Mouse (Mus musculus) urinary bladder, postnatal 25 days (tissue): ENCODE results near the gene Gm10024.
"Not testable (repeated sequence)": the region's sequence is repeated elsewhere in the genome, so short reads cannot be mapped to it uniquely, and the experiment has no call there.

Experiments
- DNase-seq: peaks from one replicate; pipeline ENCODE4 v3.0.0; 2022; ENCODE audit warnings: low spot score

The Gm10024 gene

DNA sequence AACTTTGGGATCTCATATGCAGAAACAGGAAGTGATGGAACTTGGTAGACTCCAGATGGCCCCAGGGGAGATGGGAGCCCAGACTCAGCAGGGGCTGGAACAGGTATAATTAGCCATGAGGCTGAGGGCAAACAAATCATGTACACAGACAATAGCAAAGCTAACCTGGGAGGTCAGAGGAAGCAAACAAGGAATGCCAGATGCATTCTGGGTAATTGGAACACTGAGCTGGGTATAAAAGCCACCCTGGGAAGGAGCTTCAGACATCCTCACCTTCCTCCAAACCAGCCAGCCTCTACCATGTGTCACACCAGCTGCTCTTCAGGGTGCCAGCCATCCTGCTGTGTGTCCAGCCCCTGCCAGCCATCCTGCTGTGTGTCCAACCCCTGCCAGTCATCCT lies at the start of gene Gm10024:
Gene Gm10024 (plus strand): TSS at position 301 of the 400 bp plus-strand sequence.
- DNase-seq: not testable (repeated sequence)

GRCm38 (mm10) chr10:77663949-77664665 lies 47.1 kb upstream of the Gm10024 start:
- no peak for DNase-seq

DNA sequence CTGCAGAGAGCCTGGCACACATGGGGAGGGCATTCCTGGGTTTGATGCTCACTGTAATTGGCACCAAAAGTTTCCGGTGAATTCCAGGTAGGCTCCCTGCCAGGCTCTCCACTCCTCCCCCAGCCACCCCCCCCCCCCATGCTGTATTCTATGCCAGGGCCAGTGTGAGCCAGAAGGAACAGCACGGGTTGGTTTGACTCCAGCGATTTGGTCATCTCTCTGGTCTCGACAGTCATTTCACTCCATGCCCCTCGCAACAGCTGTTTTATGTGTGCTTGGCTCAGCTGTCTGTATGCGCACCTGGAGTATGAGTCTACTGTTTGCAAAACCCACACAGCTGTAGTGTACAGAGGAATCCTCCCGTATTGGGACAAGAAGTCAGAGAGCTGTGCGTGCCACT lies 44.9 kb upstream of the Gm10024 start:
- no peak for DNase-seq

GRCm38 (mm10) chr10:77667402-77667801 lies 43.9 kb upstream of the Gm10024 start:
- DNase-seq: no peak

DNA sequence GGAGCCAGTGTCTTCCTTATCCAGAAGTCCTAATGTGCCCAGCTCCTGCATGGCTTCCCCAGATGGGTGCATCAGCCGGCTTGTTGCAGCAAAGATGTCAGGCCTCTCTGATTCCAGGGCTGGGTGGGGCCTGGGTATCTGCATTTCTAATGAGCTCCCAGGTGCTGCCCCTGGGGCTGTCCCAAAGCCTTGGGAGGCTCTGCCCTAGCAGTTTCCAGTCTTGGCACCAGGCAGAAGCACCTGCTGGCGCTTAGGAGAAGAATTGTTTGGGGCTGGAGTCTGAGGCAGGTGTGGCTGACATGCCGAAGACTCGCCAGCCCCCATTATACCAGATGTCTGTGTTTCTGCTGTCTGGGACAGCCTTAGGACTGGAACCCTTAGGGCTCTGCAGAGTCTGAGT lies 40.5 kb upstream of the Gm10024 start:
- DNase-seq: no peak

- DNase-seq: no peak
Observed at GRCm38 (mm10) chr10:77671519-77671918, 39.7 kb upstream of the Gm10024 start.

GRCm38 (mm10) chr10:77673765-77674164 lies 37.5 kb upstream of the Gm10024 start:
- no peak for DNase-seq

GRCm38 (mm10) chr10:77677562-77677961 lies 33.7 kb upstream of the Gm10024 start:
- DNase-seq: no peak

GRCm38 (mm10) chr10:77682994-77683393 lies 28.3 kb upstream of the Gm10024 start:
- no peak for DNase-seq

DNA sequence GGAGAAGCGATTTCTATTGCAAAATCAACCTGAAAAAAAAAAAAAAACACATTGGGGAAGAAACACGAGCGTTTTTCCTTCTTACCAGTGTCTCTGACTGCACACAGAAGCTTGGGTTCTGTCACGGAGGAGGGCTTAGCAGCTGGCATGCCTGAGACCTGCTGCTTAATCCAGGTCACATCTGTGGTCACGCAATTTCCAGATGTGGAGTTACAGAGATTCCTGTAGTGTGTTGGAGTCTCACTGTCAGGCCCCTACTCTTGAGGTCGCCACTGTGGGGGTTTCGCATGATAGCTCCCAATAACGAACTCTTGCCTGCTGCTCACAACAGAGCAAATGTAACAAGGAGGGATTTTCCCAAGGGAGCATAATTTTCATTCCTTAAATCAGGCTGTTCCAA lies 27.1 kb upstream of the Gm10024 start:
- no peak for DNase-seq

GRCm38 (mm10) chr10:77685895-77686664 lies 25.2 kb upstream of the Gm10024 start, which contains the start of gene Tspear:
TSS of gene Tspear (plus strand) at chr10:77686569.
- DNase-seq: no peak

DNA sequence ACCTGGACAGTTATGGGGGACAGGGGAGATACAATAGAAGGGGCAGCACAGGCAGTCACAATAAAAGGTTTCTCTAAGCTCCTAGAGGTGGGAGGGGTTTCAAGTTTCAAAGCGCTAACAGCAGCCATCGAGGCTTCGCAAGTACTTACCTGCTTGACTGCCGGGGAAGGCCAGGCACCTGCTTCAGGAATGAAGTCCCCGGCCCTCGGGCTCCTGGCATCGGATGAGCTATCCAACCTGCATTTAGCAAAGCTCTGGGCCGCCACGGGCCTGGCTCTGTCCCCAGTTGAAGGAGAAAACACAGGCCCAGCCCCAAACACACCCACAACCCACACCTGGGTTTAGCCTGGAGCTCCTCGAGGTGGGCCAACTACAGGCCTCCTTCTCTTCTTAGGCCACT lies 24.2 kb upstream of the Gm10024 start:
- DNase-seq: no peak

DNA sequence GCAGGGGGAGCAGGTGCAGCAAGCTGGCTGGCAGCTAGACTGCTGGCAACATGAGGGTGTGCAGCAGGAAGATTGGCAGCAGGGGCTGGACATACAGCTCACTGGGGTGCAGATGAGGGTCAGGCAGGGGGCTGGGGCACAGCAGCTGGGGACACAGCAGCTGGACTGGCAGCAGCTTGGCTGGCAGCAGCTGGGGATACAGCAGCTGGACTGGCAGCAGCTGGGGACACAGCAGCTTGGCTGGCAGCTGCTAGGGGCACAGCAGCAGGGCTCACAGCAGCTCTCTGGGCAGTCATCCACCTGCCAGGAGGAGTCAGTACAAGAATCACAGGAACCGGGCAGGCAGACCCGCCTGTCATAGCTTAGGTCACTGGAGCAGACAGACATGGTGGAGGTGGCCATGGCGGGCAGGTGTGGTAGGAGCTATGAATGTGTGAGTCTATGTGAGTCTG lies 20.9 kb upstream of the Gm10024 start, which contains the start of gene Gm19402:
Gene Gm19402 (minus strand): TSS at position 402 of the 452 bp plus-strand sequence.
- DNase-seq: not testable (repeated sequence)

- DNase-seq: no peak
Observed at GRCm38 (mm10) chr10:77697133-77697532, 14.1 kb upstream of the Gm10024 start, which contains the start of gene Gm9508. TSS of gene Gm9508 (minus strand) at chr10:77697233.

DNA sequence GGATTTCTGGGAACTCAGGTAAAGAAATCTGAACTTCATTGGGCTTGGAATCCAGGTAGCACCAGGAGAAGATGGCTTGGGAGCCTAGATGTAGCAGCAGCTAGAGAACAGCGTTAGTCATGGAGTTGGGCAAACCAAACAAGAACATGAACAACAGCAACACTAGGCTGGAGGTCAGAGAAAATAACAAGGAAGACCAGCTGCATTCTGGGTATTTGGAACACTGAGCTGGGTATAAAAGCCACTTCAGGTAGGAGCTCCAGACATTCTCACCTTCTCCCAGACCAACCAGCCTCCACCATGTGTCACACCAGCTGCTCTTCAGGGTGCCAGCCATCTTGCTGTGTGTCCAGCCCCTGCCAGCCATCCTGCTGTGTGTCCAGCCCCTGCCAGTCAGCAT lies 4.9 kb upstream of the Gm10024 start, which contains the start of gene Gm10272:
Gene Gm10272 (plus strand): TSS at position 301 of the 400 bp plus-strand sequence.
- DNase-seq: no peak

DNA sequence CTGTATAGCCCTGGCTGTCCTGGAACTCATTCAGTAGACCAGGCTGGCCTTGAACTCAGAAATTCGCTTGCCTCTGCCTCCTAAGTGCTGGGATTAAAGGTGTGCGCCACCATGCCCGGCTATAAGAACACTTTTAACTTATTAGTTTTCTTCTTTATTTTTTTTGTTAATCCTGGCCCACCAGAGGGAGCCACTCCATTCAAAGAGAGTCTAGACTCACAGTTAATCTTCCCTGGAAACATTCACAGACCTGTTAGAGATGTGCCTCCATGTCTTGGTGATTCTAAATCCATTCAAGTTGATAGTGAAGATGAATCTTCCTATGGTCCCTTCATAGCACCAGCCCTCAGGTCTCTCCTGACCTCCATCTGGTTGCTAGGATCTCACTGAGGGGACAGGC lies 1.4 kb upstream of the Gm10024 start:
- no peak for DNase-seq

- DNase-seq: no peak
Observed at GRCm38 (mm10) chr10:77713734-77714133, 2.5 kb downstream of the Gm10024 start.

GRCm38 (mm10) chr10:77715507-77715906 lies 4.2 kb downstream of the Gm10024 start, which contains the start of gene Gm10142:
TSS of gene Gm10142 (plus strand) at chr10:77715807.
- no peak for DNase-seq

- not testable (repeated sequence) for DNase-seq
Observed at GRCm38 (mm10) chr10:77720299-77720698, 9.0 kb downstream of the Gm10024 start, which contains the start of gene Krtap12-1. TSS of gene Krtap12-1 (plus strand) at chr10:77720599.

DNA sequence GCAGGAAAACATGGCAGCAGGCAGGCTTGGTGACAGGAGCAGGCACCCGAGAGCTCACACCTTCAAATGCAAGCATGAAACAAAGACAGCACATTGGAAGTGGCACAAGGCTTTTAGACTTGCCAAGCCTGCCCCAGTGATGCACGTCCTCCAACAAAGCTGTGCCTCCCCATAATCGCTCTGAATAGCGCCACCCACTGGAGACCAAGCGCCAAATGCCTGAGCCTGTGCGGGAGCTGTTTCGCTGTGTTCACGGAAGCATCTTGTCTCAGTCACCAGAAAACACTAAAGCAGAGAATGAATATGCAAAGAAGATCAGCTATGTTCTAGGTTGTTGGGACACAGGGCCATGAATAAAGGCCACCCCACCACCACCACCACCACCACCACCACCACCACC lies 13.6 kb downstream of the Gm10024 start:
- DNase-seq: no peak

DNA sequence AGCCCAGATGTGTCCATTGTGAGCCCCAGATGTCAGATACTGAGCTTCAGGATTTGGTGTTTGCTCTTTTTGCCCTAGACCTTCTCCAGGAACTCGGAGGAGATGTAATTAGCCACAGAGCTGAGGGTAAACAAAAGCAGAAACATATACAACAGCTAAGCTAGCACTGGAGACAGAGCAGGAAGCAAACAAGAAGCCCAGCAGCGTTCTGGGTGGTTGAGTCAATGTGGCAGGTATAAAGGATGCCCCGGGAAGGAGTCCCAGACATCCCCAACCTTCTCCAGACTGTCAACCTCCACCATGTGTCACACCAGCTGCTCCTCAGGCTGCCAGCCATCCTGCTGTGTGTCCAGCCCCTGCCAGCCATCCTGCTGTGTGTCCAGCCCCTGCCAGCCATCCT lies 14.9 kb downstream of the Gm10024 start, which contains the start of gene Gm10100:
Gene Gm10100 (plus strand): TSS at position 301 of the 400 bp plus-strand sequence.
- DNase-seq: no peak

DNA sequence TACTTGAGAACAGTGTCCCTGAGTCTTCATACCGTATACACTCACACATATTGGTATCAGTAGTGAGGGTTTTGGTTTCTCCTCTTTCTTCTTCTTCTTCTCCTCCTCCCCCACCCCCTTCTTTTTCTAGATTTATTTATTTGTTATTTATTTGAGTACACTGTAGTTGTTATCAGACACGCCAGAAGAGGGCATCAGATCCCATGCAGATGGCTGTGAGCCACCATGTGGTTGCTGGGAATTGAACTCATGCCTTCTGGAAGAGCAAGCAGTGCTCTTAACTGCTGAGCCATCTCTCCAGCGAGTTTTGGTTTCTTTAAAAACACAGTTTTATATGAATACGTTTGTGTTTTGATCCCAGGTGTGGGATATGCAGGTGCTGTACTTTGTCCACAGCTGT lies 17.0 kb downstream of the Gm10024 start:
- DNase-seq: no peak

GRCm38 (mm10) chr10:77729241-77729640 lies 18.0 kb downstream of the Gm10024 start:
- DNase-seq: no peak
